Mouse (Mus musculus) E14TG2a.4 (cell line): Measurements from ENCODE around the gene Stk4.

Experiments used
- H3K27me3 ChIP-seq: 2 replicates; pipeline ENCODE4 v1.6.1; 2014; ENCODE audit warnings: low read length, control low read depth; ENCODE audit not compliant: insufficient read depth
- H3K36me3 ChIP-seq: 2 replicates; pipeline ENCODE4 v1.6.1; 2014; ENCODE audit warnings: low read length, control low read depth; ENCODE audit not compliant: insufficient read depth
- H3K4me1 ChIP-seq: replicated peaks from 2 replicates; pipeline ENCODE4 v1.6.1; 2014; ENCODE audit warnings: low read depth, low read length, control low read depth
- H3K4me3 ChIP-seq: replicated peaks from 2 replicates; pipeline ENCODE4 v1.5.1; 2014; ENCODE audit warnings: mild to moderate bottlenecking, low read length
- H3K9me3 ChIP-seq: 2 replicates; pipeline ENCODE4 v1.6.1; 2014; ENCODE audit warnings: low read length, control low read depth
- CTCF ChIP-seq: conservative IDR thresholded peaks from 2 replicates; pipeline ENCODE4 v1.5.1; 2014; ENCODE audit warnings: low read length
- NANOG ChIP-seq: IDR thresholded peaks from 2 replicates; pipeline ENCODE4 v1.6.1; 2014; ENCODE audit warnings: borderline replicate concordance, low read length, mixed read lengths
- POU5F1 ChIP-seq: IDR thresholded peaks from 2 replicates; pipeline ENCODE4 v1.6.1; 2014; ENCODE audit warnings: low read length, borderline replicate concordance

The Stk4 gene

GRCm38 (mm10) chr2:164070142-164070764 is at the start of gene Stk4:
TSS of gene Stk4 (plus strand) at chr2:164070322.
- Histone ChIP-seq H3K36me3 (peaks cover 46% of the 10 kb centered on the region), H3K4me1 (peaks cover 66% of the 10 kb centered on the region), H3K27me3 (no peaks in the 10 kb centered on the region), H3K4me3 (peak within 1 kb of the TSS; percentile 96), H3K9me3 (no peaks in the 10 kb centered on the region)
- no peak for TF ChIP-seq CTCF
- TF ChIP-seq POU5F1: no peak
- TF ChIP-seq NANOG: no peak

- Histone ChIP-seq H3K36me3 (peaks cover 26% of the 10 kb centered on the region), H3K9me3 (no peaks in the 10 kb centered on the region), H3K4me3 (no peak overlapping the region), H3K27me3 (peaks cover 13% of the 10 kb centered on the region; the same call in 1 of the 2 replicates), H3K4me1 (peaks cover 42% of the 10 kb centered on the region)
- TF ChIP-seq NANOG (no peak), CTCF (no peak), POU5F1 (no peak)
Measured at GRCm38 (mm10) chr2:164022104-164022503, 48.0 kb upstream of the Stk4 start.

- TF ChIP-seq CTCF (no peak), NANOG (no peak), POU5F1 (no peak)
- H3K9me3 ChIP-seq: no peaks in the 10 kb centered on the region
- no peaks in the 10 kb centered on the region for H3K36me3 ChIP-seq
- H3K4me1 ChIP-seq: peaks cover 21% of the 10 kb centered on the region
- no peak within 1 kb of the TSS; the same call in 1 of the 2 replicates for H3K4me3 ChIP-seq
- peaks cover 13% of the 10 kb centered on the region; the same call in 1 of the 2 replicates for H3K27me3 ChIP-seq
Measured at GRCm38 (mm10) chr2:164025150-164025549, 45.0 kb upstream of the Stk4 start, which contains the start of gene Pabpc1l. TSS of gene Pabpc1l (plus strand) at chr2:164025450.

- H3K4me1 ChIP-seq: peaks cover 8% of the 10 kb centered on the region
- H3K36me3 ChIP-seq: no peaks in the 10 kb centered on the region
- TF ChIP-seq POU5F1: no peak
- TF ChIP-seq CTCF: no peak
- no peak for TF ChIP-seq NANOG
- H3K9me3 ChIP-seq: no peaks in the 10 kb centered on the region
- H3K4me3 ChIP-seq: no peak overlapping the region
- H3K27me3 ChIP-seq: peaks cover 7% of the 10 kb centered on the region; the same call in 1 of the 2 replicates
Measured at GRCm38 (mm10) chr2:164031147-164031546, 39.0 kb upstream of the Stk4 start.

- Histone ChIP-seq H3K4me3 (no peak overlapping the region), H3K9me3 (no peaks in the 10 kb centered on the region), H3K27me3 (no peaks in the 10 kb centered on the region), H3K36me3 (no peaks in the 10 kb centered on the region), H3K4me1 (peaks cover 13% of the 10 kb centered on the region)
- TF ChIP-seq CTCF: peak; percentile 57
- TF ChIP-seq POU5F1: no peak
- no peak for TF ChIP-seq NANOG
Measured at GRCm38 (mm10) chr2:164032973-164033372, 37.1 kb upstream of the Stk4 start.

GRCm38 (mm10) chr2:164036520-164037019 is 33.6 kb upstream of the Stk4 start:
- Histone ChIP-seq H3K9me3 (no peaks in the 10 kb centered on the region), H3K4me1 (peaks cover 13% of the 10 kb centered on the region), H3K36me3 (no peaks in the 10 kb centered on the region), H3K4me3 (no peak overlapping the region), H3K27me3 (no peaks in the 10 kb centered on the region)
- peak; percentile 21 for TF ChIP-seq CTCF
- no peak for TF ChIP-seq POU5F1

- Histone ChIP-seq H3K4me3 (no peak overlapping the region), H3K36me3 (no peaks in the 10 kb centered on the region), H3K9me3 (no peaks in the 10 kb centered on the region), H3K4me1 (peaks cover 5% of the 10 kb centered on the region), H3K27me3 (no peaks in the 10 kb centered on the region)
- TF ChIP-seq CTCF: no peak
- TF ChIP-seq NANOG: no peak
- TF ChIP-seq POU5F1: no peak
Measured at GRCm38 (mm10) chr2:164038407-164039028, 31.6 kb upstream of the Stk4 start.

- TF ChIP-seq CTCF (no peak), NANOG (no peak), POU5F1 (no peak)
- Histone ChIP-seq H3K4me3 (no peak overlapping the region), H3K27me3 (no peaks in the 10 kb centered on the region), H3K36me3 (no peaks in the 10 kb centered on the region), H3K9me3 (no peaks in the 10 kb centered on the region), H3K4me1 (peaks cover 5% of the 10 kb centered on the region)
Measured at GRCm38 (mm10) chr2:164040949-164041348, 29.2 kb upstream of the Stk4 start.

GRCm38 (mm10) chr2:164041523-164041922 is 28.6 kb upstream of the Stk4 start:
- Histone ChIP-seq H3K4me1 (peaks cover 4% of the 10 kb centered on the region), H3K27me3 (no peaks in the 10 kb centered on the region), H3K36me3 (no peaks in the 10 kb centered on the region), H3K4me3 (no peak overlapping the region), H3K9me3 (no peaks in the 10 kb centered on the region)
- no peak for TF ChIP-seq CTCF
- no peak for TF ChIP-seq NANOG
